Comparison of ENCODE assay signal across 32 mouse cellular contexts in the genomic region with DNA sequence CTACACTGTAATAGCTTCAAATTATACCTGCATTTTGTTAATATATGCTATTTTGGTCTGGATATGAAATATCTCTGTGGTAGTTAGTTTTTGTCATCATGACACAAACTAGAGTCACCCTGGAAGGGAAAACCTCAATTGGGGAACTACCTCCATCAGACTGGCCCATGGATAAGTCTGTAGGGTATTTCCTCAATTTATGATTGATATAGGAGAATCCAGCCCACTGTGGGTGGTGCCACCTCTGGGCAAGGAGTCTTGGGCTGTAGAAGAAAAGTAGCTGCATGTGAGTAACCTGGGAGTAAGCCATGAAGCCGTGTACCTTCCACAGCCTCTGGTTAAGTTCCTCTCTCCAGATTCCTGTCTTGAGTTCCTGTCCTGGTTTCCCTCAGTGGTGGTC.
A peak's percentile ranks its signal among the peaks of the same experiment; 100 is the strongest.
DNase-seq lines count a peak whose midpoint lies in the region; ATAC-seq and TF ChIP-seq lines count a peak whose summit lies in the region.
"Had no signal": no experiment of that assay in that cellular context is flagged by ENCODE, and none has a peak within 500 bp of the region (broad histone marks: within the 10 kb centered on the region; RNA-seq: fewer than 3 reads in every experiment).

No protein-coding gene starts in this region.

- no peaks in the 10 kb centered on the region for H3K27me3 ChIP-seq in liver, postnatal 0 days (ENCODE audit: insufficient read depth, low read length)
- no peaks in the 10 kb centered on the region for H3K27me3 ChIP-seq in hindbrain, embryonic 13.5 days
- H3K27me3 ChIP-seq: CH12.LX; embryonic facial prominence, embryonic 13.5 days; heart, embryonic 13.5 days; hindbrain, embryonic 12.5 days; intestine, embryonic 15.5 days had no signal

- no peak overlapping the region for H3K4me3 ChIP-seq in liver, postnatal 0 days (ENCODE audit: low read depth, low read length)
- H3K4me3 ChIP-seq in hindbrain, embryonic 13.5 days, result no peak overlapping the region
- H3K4me3 ChIP-seq: embryonic facial prominence, embryonic 10.5 days; embryonic facial prominence, embryonic 13.5 days; erythroblast, embryonic 14.5 days; gastrocnemius, adult 2 months; heart, embryonic 13.5 days; hindbrain, embryonic 12.5 days; intestine, embryonic 15.5 days had no signal

- no peak overlapping the region for H3K9ac ChIP-seq in liver, postnatal 0 days (replicated peaks)
- no peak overlapping the region for H3K9ac ChIP-seq in hindbrain, embryonic 13.5 days
- H3K9ac ChIP-seq: embryonic facial prominence, embryonic 13.5 days; forebrain, postnatal 0 days; heart, embryonic 13.5 days; hindbrain, embryonic 12.5 days; intestine, embryonic 15.5 days had no signal

- H3K4me2 ChIP-seq in liver, postnatal 0 days (ENCODE audit: low read depth, low read length), result no peak overlapping the region
- H3K4me2 ChIP-seq in hindbrain, embryonic 13.5 days, result no peak overlapping the region
- H3K4me2 ChIP-seq: embryonic facial prominence, embryonic 13.5 days; heart, embryonic 13.5 days; hindbrain, embryonic 12.5 days; intestine, embryonic 15.5 days had no signal

- peak; percentile 62 for ATAC-seq in granulocyte monocyte progenitor cell, adult 5-6 weeks (replicated peaks; ENCODE audit: poor library complexity, severe bottlenecking)
- ATAC-seq in liver, postnatal 0 days, result no peak
- ATAC-seq in hindbrain, embryonic 13.5 days (ENCODE audit: low FRiP score), result no peak
- ATAC-seq: activated CD4-positive, CD25-positive, alpha-beta regulatory T cell, adult 4 months; forebrain, embryonic 14.5 days; forebrain, postnatal 0 days; hindbrain, embryonic 16.5 days; intestine, embryonic 15.5 days had no signal

- WGBS in liver, postnatal 0 days (ENCODE audit: insufficient replicate concordance), result 58% methylated on average over 1 of the region's 1 CpGs
- WGBS in hindbrain, embryonic 13.5 days, result 91% methylated on average over 1 of the region's 1 CpGs

- no peak for TF ChIP-seq EP300 in liver, postnatal 0 days (IDR thresholded peaks at IDR 0.05; ENCODE audit: low read depth)

- H3K4me1 ChIP-seq in liver, postnatal 0 days (ENCODE audit: insufficient read depth), result no peaks in the 10 kb centered on the region
- no peaks in the 10 kb centered on the region for H3K4me1 ChIP-seq in hindbrain, embryonic 13.5 days (replicated peaks)
- H3K4me1 ChIP-seq: embryonic facial prominence, embryonic 13.5 days; heart, embryonic 13.5 days; hindbrain, embryonic 12.5 days; intestine, embryonic 15.5 days had no signal

- TF ChIP-seq CTCF in liver, postnatal 0 days (IDR thresholded peaks at IDR 0.05; ENCODE audit: low read depth), result no peak

- no peaks in the 10 kb centered on the region for H3K9me3 ChIP-seq in liver, postnatal 0 days (ENCODE audit: low read length)
- H3K9me3 ChIP-seq in hindbrain, embryonic 13.5 days, result no peaks in the 10 kb centered on the region
- H3K9me3 ChIP-seq: embryonic facial prominence, embryonic 10.5 days; embryonic facial prominence, embryonic 13.5 days; G1E; heart, embryonic 13.5 days; hindbrain, embryonic 12.5 days; intestine, embryonic 15.5 days had no signal

- H3K36me3 ChIP-seq in liver, postnatal 0 days (replicated peaks; ENCODE audit: insufficient read depth, low read length), result no peaks in the 10 kb centered on the region
- no peaks in the 10 kb centered on the region for H3K36me3 ChIP-seq in hindbrain, embryonic 13.5 days
- H3K36me3 ChIP-seq: embryonic facial prominence, embryonic 10.5 days; embryonic facial prominence, embryonic 13.5 days; G1E; heart, embryonic 13.5 days; hindbrain, embryonic 12.5 days; intestine, embryonic 15.5 days had no signal

- DNase-seq in heart, adult 11 months, result peak; percentile 59
- no peak for DNase-seq in heart, adult 18-20 months
- DNase-seq in MEL-GATA-1-ER (ENCODE audit: extremely low read depth, low read depth), result peak; percentile 58
- no peak for DNase-seq in liver, postnatal 0 days
- DNase-seq in thymus, adult 18-20 months, result no peak
- DNase-seq: adrenal gland, adult 8-10 months; adrenal gland, postnatal 36 days; B cell, adult 2 months; cerebellum, adult 11 months; cerebellum, adult 2 months; cerebellum, adult 9-11 months; cerebellum, postnatal 25 days; embryo, embryonic 11 days; forebrain, postnatal 0 days; gastrocnemius, adult 2 months; gastrocnemius, postnatal 14 days; heart, postnatal 14 days; heart, postnatal 4 days; kidney, adult 18-20 months had no signal

- no peak overlapping the region for H3K27ac ChIP-seq in liver, postnatal 0 days (ENCODE audit: low read depth)
- no peak overlapping the region for H3K27ac ChIP-seq in hindbrain, embryonic 13.5 days
- H3K27ac ChIP-seq: embryonic facial prominence, embryonic 10.5 days; embryonic facial prominence, embryonic 13.5 days; gastrocnemius, adult 2 months; heart, embryonic 13.5 days; hindbrain, embryonic 12.5 days; intestine, embryonic 15.5 days had no signal

Comparison
In these comparisons a context has a peak if more than half of its experiments do, and no peak if none do; other contexts are left out.
1. DNase-seq: peak in heart, adult 11 months (single experiment) and MEL-GATA-1-ER (single experiment); none in heart, adult 18-20 months (0 of 2), liver, postnatal 0 days (single experiment) and thymus, adult 18-20 months (0 of 2).